Mouse (Mus musculus) WW6 (cell line): ENCODE measurements around the gene Coasy.
"Not testable (repeated sequence)": the region's sequence is repeated elsewhere in the genome, so short reads cannot be mapped to it uniquely, and the experiment has no call there.

Experiments
- DNase-seq: peaks from one replicate; pipeline ENCODE4 v3.0.0-alpha.2; 2013; ENCODE audit warnings: low read depth, low spot score

Coasy gene

GRCm38 (mm10) chr11:101087682-101088055 is 5.3 kb downstream of the Coasy start:
- DNase-seq = no peak

DNA sequence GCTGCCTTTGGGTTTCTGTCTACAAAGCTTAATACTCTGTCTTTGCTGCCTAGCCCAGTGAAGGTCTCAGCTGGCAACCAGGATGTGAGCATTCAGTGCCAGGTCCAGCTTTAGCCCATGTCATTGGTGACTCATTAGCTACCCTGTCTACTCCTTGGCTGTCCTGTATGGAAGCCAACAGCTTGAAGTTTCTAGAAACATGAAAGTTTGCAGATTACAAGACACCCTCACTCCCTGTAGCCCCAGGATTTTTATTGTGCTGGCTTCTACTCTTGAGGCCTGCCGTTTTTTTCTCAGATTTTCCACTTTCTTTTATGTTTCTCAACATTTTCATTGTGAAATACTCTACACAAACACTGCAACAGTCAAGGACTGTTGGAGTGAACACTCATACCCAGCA is 7.6 kb downstream of the Coasy start:
- no peak for DNase-seq

DNA sequence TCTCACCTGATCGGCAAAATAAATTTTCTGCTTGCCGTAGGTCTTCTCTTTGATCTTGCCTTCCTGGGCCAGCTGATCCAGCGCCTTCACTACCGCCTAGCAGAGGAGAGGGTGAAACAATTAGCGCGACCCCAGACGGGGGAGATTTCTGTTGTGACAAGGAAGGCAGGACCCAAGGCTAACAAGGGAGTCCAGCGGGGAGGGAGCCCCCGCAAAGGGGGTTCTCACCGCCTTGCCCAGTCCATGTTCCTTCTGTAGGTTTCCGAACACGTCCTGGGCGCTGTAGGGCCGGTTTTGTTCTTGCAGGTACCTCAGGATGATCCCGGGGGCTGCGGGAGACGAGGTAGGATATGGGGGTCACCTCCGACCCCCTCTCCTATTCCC is 12.6 kb downstream of the Coasy start:
- DNase-seq = no peak

DNA sequence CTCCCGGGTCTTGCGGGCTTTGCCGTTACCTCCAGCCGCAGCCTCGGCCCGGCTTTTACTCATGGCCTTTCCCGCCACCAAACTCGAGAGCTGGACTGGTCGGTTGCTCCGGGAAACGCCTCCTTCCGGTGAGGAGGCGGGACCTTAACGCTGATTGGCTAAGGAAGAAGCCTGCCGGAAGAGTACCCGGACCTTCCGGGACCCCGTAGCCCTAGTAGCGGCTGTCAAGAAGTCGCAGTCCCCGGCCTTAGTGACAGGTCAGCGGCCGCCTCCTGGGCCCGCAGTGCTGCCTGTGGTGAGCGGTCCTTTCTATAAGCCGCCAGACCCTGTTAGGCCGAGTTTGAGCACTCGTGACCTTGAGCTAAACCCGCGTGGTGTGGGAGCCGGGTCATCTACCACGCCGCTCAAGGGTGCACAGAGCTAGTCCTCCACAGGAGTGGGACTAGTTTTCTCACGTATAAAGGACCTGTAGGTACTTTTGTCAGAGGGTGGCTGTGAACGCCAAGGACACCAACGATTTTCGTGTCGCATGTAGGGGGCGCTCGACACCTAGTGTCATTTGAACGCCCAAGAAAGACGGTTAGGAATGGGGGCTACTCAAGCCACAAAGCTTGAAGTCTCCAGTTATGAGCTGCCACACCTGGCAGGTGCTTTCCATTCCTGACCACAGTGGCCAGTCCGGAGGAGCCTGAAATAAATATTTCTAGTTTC is 13.1 kb downstream of the Coasy start, which contains the start of gene Psmc3ip:
TSS of gene Psmc3ip (minus strand) at position 123 of the 711 bp plus-strand sequence.
- peak; percentile 95 for DNase-seq

DNA sequence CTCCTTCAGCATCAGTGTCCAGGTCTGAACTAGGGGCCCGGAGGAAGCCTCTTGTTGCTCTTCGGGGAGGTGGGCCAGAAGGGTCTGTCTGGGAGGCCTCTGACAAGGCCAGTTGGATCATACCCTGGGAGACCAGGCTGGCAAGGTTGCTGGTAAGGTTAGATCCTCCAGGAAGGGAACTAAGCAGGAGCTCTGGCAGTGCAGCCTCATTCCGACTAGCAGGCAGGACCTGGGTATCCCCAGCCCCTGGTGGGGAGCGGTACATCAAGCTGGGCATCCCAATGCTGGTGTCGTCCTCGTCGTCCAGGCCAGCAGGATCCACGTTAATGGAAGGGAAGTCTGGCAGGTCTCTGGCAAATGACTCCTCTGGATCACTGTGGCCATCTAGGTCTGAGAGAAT is 15.9 kb downstream of the Coasy start:
- DNase-seq = no peak

- DNase-seq = no peak
Observed at GRCm38 (mm10) chr11:101103011-101103410, 20.6 kb downstream of the Coasy start.

DNA sequence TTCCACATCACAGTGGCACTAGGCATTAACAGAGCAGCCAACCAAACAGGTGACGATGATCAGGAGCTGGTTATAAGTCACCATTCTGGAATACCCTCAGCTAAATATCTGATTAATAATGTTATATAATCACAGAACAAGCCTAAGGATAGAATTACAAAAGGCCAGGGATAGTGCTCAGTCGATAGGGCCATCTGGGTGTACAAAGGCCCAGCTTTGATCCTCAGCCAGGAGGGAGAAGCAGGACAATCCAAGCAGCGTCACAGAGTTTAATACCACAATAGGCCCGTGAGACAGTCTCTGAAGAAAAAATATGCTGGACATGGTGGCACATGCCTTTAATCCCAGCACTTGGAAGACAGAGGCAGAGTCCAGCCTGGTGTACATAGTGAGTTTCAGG is 27.0 kb downstream of the Coasy start:
- DNase-seq = no peak

DNA sequence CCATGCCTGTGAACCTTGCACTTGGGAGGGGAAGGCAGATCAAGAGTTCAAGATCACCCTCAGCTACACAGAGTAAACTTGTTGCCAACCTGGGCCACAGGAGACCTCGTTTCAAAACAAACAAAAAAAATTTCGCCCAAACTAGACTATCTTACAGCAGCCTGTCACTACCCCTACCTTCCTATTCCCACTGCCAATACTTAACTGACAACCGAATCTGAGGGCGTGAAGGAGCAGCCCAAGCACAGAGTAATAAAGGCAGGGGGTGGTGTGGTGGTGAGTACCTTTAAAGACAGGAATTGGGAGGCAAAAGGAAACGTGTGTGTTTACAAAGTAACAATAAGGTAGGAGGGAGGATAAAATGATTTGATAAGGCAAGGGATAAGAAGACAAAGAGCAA is 28.3 kb downstream of the Coasy start:
- DNase-seq = no peak

DNA sequence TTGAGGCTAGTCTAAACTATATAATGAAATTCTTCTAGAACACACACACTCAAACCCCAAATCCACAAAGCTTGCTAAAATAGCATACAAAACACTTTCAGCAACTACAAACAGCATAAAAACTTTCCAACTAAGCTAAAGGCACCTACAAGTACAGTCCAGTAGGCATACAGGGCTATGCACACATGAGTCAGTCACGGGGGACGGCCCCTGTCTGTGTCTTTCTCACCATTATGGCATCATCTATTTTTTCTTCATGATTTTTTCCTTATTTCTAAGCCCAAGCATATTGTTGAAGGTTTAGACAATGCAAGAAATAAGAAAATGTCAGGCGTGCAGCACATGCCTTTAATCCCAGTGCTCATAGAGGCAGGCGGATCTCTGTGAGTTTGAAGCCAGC is 28.8 kb downstream of the Coasy start:
- no peak for DNase-seq

DNA sequence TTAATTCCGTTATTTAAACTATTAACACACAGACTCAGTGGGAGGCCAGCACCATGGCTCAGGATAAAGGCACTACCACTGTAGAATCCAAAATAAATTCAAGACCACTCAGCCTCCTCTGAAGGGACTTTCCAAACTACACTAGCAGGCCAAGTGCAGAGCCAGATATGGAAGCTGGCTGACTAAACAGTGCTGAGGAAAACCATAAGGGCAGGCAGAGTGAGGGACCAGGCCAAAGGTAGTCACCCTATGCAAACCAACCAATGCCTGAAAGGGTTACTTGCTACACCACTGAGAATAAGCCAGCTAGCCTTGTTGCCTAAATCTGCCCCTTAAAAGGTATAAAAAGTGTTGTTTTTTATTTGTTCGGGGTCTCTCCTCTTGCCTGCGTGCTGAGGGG is 29.8 kb downstream of the Coasy start:
- no peak for DNase-seq

GRCm38 (mm10) chr11:101115564-101115963 is 33.2 kb downstream of the Coasy start:
- no peak for DNase-seq

GRCm38 (mm10) chr11:101118105-101118504 is 35.7 kb downstream of the Coasy start:
- no peak for DNase-seq

DNA sequence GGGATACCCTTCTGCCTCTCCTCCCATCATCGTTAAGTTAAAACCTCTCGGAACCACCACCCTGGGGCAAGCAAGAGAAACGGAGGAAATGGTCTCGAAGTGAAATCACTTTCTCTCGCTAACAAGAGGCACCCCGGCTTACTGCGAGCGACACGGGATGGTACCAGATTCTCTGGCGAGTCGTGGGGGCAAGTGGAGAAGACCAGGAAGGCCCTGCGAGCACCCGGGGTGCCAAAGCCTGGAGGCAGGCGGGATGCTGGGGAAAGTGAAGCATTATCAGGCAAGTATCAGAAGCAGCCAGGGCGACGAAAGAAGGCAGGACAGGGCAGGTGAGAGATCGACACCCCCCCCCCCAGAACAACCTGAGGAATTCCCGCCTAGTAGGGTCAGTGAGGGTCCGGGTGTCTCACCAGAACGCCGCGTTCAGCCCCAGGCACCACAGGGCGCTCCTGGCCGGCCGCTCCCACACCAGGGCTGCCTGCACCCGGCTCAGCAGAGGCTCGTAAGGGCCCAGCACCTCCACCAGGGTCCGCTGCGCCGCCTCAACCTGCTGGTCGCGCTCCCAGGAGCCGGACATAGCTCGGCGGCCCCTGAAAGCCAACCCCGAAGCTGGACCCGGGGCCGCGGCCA is 36.9 kb downstream of the Coasy start:
- DNase-seq = no peak

- DNase-seq = peak; percentile 100
Observed at GRCm38 (mm10) chr11:101119761-101120544, 37.6 kb downstream of the Coasy start, which contains the start of the genes Retreg3 and Tubg1. Retreg3 (minus strand) TSS chr11:101119893. Tubg1 (plus strand) TSS chr11:101119938.

GRCm38 (mm10) chr11:101120545-101121188 is 38.3 kb downstream of the Coasy start:
- no peak for DNase-seq

DNA sequence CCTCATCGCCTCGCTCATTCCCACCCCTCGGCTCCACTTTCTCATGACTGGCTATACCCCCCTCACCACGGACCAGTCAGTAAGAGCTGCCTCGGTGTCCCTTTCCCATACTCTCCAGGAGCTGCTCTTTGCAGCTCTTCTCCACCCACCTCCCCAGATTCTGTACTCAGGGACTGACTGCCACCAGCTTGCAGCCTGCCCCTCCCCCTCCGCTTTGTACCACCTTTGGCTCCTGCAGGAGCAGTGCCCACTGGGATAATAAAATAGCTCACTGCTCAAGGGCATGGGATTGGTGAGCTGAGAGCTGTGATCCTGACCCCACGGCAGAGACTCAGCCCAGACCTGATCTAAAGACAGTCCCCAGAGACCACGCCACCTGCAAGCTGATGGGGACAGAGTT is 42.1 kb downstream of the Coasy start:
- not testable (repeated sequence) for DNase-seq

- DNase-seq = not testable (repeated sequence)
Observed at GRCm38 (mm10) chr11:101125008-101125407, 42.6 kb downstream of the Coasy start.

DNA sequence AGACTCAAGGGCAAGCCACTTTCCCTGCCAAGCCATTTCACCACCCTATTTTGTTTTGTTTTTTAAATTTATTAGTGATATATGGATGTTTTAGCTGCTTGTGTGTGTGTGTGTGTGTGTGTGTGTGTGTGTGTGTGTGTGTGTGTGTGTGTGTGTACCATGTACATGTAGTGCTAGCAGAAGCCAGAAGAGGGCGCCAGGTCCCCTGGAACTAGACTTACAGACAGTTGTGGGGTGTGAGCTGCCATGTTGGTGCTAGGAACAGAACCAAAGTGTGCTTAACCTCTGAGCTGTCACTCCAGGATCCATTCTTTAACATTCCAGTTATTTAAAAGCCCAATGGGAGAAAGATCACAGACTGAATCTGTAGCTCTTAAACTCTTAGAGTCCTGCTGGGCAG is 44.7 kb downstream of the Coasy start:
- no peak for DNase-seq

GRCm38 (mm10) chr11:101128996-101129577 is 46.7 kb downstream of the Coasy start:
- DNase-seq = no peak

GRCm38 (mm10) chr11:101130056-101130756 is 47.8 kb downstream of the Coasy start:
- no peak for DNase-seq

DNA sequence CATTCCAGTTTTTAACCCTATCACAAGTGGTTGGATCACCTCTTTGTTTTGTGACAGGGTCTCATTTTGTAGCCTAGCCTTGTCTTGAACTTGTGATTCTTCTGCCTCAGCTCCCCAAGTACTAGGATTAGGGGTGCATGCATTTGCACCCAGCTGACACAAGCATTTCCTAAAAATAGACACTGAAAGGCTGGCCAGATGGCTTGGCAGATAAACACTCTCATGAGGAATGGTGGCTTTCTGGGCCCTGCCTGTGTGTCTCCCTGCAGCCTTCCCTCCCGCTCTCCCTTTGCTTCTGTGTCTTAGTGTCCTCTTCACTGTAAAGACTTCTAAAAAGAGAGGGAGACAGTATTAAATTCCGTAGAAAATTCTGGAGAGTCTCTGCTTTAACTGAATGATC is 48.8 kb downstream of the Coasy start:
- DNase-seq = no peak
